Mouse (Mus musculus): ENCODE data around the gene Nudt4. TPM values are rescaled to one million over a fixed set of nuclear protein-coding genes. Genes with fewer than 3 reads are reported as not detected.

Nudt4 gene
- polyA plus RNA-seq, 1 experiment from 2014 or later: 123 TPM

DNA sequence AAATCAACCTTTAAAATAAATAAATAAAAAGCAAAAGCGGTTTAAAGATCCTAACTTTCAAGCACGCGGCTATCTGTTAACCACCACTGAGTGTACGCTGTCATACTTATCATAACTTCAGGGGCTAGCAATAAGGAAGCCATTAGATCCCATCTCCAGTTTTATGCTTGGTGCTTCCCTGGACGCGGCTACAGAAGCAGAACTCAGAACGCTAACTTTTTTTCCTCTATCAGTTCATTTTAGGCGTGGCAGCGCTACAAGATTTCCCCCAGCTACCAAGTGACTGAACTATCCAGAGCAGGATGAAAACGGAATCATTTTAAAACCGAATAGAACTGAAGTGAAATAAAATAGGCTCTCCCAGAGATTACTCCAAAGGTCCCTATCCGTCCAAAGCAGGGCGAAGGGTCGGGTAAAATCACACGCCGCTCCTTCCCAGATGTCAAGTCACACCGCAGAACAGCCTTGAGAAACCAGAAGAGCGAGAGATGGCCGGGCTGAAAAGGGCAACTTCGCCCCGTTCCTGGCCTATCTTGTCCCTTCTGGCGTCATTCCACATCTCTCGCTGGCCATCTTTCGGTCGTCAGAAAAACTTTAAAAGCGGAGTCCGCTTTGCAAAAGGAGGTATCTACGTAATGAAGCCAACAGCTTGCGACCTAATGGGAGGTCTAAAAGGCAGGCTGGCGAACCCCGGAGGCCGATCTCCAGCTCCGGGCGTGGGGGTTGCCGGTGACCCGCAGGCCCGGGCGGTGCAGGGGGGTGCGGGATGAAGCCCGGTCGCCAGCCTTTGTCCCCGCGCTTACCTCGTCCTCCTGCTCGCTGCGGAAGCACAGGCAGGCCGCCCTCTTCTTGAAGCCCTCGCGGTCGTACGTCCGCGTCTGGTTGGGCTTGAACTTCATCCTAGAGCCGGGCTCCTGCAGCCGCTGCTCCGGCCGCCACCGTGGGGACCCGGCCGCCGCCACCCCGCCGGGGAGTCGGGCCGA is 796 bp downstream of the Nudt4 start:
- WGBS: 2% methylated on average over 65 of the region's 65 CpGs
- Histone ChIP-seq H3K4me1 (replicated peaks; ENCODE audit: control insufficient read depth, insufficient read depth, low read length) (peaks cover 8% of the 10 kb centered on the region; the same call in 1 of the 2 replicates), H3K4me2 (ENCODE audit: low read depth, low read length, severe bottlenecking) (peak overlapping the region; percentile 68), H3K27me3 (ENCODE audit: control insufficient read depth, insufficient read depth, low read length) (no peaks in the 10 kb centered on the region), H3K27ac (ENCODE audit: low read depth, low read length) (peak overlapping the region; percentile 80), H3K9me3 (ENCODE audit: control insufficient read depth, low read length) (no peaks in the 10 kb centered on the region), H3K4me3 (ENCODE audit: low read depth, low read length) (peak overlapping the region; percentile 89), H3K9ac (ENCODE audit: low read length) (peak overlapping the region; percentile 96), H3K36me3 (ENCODE audit: control insufficient read depth, insufficient read depth, low read length) (no peaks in the 10 kb centered on the region)
- DNase-seq (ENCODE audit: low spot score) (no peak), ATAC-seq (replicated peaks; ENCODE audit: low FRiP score) (peak; percentile 71)

GRCm38 (mm10) chr10:95562395-95562794 is 1.6 kb downstream of the Nudt4 start:
- H3K4me2 ChIP-seq (ENCODE audit: low read depth, low read length, severe bottlenecking): peak overlapping the region; percentile 68
- WGBS: 17% methylated on average over 8 of the region's 8 CpGs
- no peak for ATAC-seq (replicated peaks; ENCODE audit: low FRiP score)
- H3K27me3 ChIP-seq (ENCODE audit: control insufficient read depth, insufficient read depth, low read length): no peaks in the 10 kb centered on the region
- no peaks in the 10 kb centered on the region for H3K36me3 ChIP-seq (ENCODE audit: control insufficient read depth, insufficient read depth, low read length)
- peak overlapping the region; percentile 96 for H3K9ac ChIP-seq (ENCODE audit: low read length)
- peaks cover 8% of the 10 kb centered on the region; the same call in 1 of the 2 replicates for H3K4me1 ChIP-seq (replicated peaks; ENCODE audit: control insufficient read depth, insufficient read depth, low read length)
- no peak overlapping the region for H3K27ac ChIP-seq (ENCODE audit: low read depth, low read length)
- peak; percentile 37 for DNase-seq (ENCODE audit: low spot score)
- H3K4me3 ChIP-seq (ENCODE audit: low read depth, low read length): peak overlapping the region; percentile 89
- H3K9me3 ChIP-seq (ENCODE audit: control insufficient read depth, low read length): no peaks in the 10 kb centered on the region

GRCm38 (mm10) chr10:95561616-95562015 is 2.3 kb downstream of the Nudt4 start:
- DNase-seq (ENCODE audit: low spot score) (peak; percentile 38), ATAC-seq (replicated peaks; ENCODE audit: low FRiP score) (no peak)
- Histone ChIP-seq H3K27me3 (ENCODE audit: control insufficient read depth, insufficient read depth, low read length) (no peaks in the 10 kb centered on the region), H3K4me3 (ENCODE audit: low read depth, low read length) (peak overlapping the region; percentile 89), H3K9me3 (ENCODE audit: control insufficient read depth, low read length) (no peaks in the 10 kb centered on the region), H3K4me2 (ENCODE audit: low read depth, low read length, severe bottlenecking) (peak overlapping the region; percentile 68), H3K27ac (ENCODE audit: low read depth, low read length) (no peak overlapping the region), H3K4me1 (replicated peaks; ENCODE audit: control insufficient read depth, insufficient read depth, low read length) (peaks cover 8% of the 10 kb centered on the region; the same call in 1 of the 2 replicates), H3K36me3 (ENCODE audit: control insufficient read depth, insufficient read depth, low read length) (no peaks in the 10 kb centered on the region), H3K9ac (ENCODE audit: low read length) (no peak overlapping the region; the same call in 1 of the 2 replicates)
- WGBS: 71% methylated on average over 7 of the region's 7 CpGs

GRCm38 (mm10) chr10:95560394-95560983 is 3.5 kb downstream of the Nudt4 start:
- WGBS: 89% methylated on average over 9 of the region's 9 CpGs

DNA sequence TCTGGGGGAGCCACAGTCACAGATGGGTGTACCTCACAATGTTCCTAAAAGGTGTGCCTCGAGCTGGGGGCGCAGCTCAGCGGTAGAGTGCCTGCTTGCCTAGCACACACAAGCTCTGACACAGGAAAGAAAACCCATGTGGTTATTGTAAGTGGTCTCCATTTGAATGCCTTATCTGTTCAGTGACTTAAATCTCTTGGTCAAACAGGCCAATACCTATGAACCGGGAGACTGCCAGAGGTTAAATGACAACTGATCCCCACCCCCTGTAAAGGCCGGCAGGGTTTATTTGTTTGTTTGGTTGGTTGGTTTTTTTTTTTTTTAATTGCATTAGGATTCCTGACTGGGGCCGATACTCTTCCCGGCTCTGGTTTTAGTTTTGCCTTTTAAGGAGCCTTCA is 4.5 kb downstream of the Nudt4 start:
- H3K9me3 ChIP-seq (ENCODE audit: control insufficient read depth, low read length): no peaks in the 10 kb centered on the region
- WGBS: 82% methylated on average over 7 of the region's 7 CpGs
- no peaks in the 10 kb centered on the region; the same call in 1 of the 2 replicates for H3K36me3 ChIP-seq (ENCODE audit: control insufficient read depth, insufficient read depth, low read length)
- no peak overlapping the region for H3K27ac ChIP-seq (ENCODE audit: low read depth, low read length)
- no peak overlapping the region for H3K4me3 ChIP-seq (ENCODE audit: low read depth, low read length)
- ATAC-seq (replicated peaks; ENCODE audit: low FRiP score): no peak
- no peak overlapping the region for H3K9ac ChIP-seq (ENCODE audit: low read length)
- peaks cover 2% of the 10 kb centered on the region; the same call in 1 of the 2 replicates for H3K4me1 ChIP-seq (replicated peaks; ENCODE audit: control insufficient read depth, insufficient read depth, low read length)
- no peak for DNase-seq (ENCODE audit: low spot score)
- no peaks in the 10 kb centered on the region for H3K27me3 ChIP-seq (ENCODE audit: control insufficient read depth, insufficient read depth, low read length)
- no peak overlapping the region for H3K4me2 ChIP-seq (ENCODE audit: low read depth, low read length, severe bottlenecking)

More at GRCm38 (mm10) chr10:95560394-95560983, 3.5 kb downstream of the Nudt4 start:
- Histone ChIP-seq H3K27me3 (ENCODE audit: control insufficient read depth, insufficient read depth, low read length) (no peaks in the 10 kb centered on the region), H3K27ac (ENCODE audit: low read depth, low read length) (no peak overlapping the region), H3K9ac (ENCODE audit: low read length) (no peak overlapping the region), H3K4me1 (replicated peaks; ENCODE audit: control insufficient read depth, insufficient read depth, low read length) (peaks cover 6% of the 10 kb centered on the region; the same call in 1 of the 2 replicates), H3K4me2 (ENCODE audit: low read depth, low read length, severe bottlenecking) (0 out of 2 replicates have a peak overlapping the region, but pooled peaks have one; percentile 8), H3K9me3 (ENCODE audit: control insufficient read depth, low read length) (no peaks in the 10 kb centered on the region), H3K36me3 (ENCODE audit: control insufficient read depth, insufficient read depth, low read length) (no peaks in the 10 kb centered on the region), H3K4me3 (ENCODE audit: low read depth, low read length) (no peak overlapping the region)
- ATAC-seq (replicated peaks; ENCODE audit: low FRiP score): no peak
- peak; percentile 44 for DNase-seq (ENCODE audit: low spot score)

GRCm38 (mm10) chr10:95557337-95557828 is 6.6 kb downstream of the Nudt4 start:
- ATAC-seq (replicated peaks; ENCODE audit: low FRiP score) (no peak; the same call in 1 of the 2 replicates), DNase-seq (ENCODE audit: low spot score) (no peak)
- Histone ChIP-seq H3K27ac (ENCODE audit: low read depth, low read length) (no peak overlapping the region), H3K4me3 (ENCODE audit: low read depth, low read length) (no peak overlapping the region), H3K4me2 (ENCODE audit: low read depth, low read length, severe bottlenecking) (no peak overlapping the region), H3K9ac (ENCODE audit: low read length) (no peak overlapping the region), H3K9me3 (ENCODE audit: control insufficient read depth, low read length) (no peaks in the 10 kb centered on the region), H3K4me1 (replicated peaks; ENCODE audit: control insufficient read depth, insufficient read depth, low read length) (0 out of 2 replicates have a peak, but pooled peaks cover 2% of the 10 kb centered on the region), H3K27me3 (ENCODE audit: control insufficient read depth, insufficient read depth, low read length) (no peaks in the 10 kb centered on the region), H3K36me3 (ENCODE audit: control insufficient read depth, insufficient read depth, low read length) (no peaks in the 10 kb centered on the region; the same call in 1 of the 2 replicates)
- 85% methylated on average over 5 of the region's 5 CpGs for WGBS

- no peaks in the 10 kb centered on the region for H3K27me3 ChIP-seq (ENCODE audit: control insufficient read depth, insufficient read depth, low read length)
- H3K4me3 ChIP-seq (ENCODE audit: low read depth, low read length): no peak overlapping the region
- H3K27ac ChIP-seq (ENCODE audit: low read depth, low read length): no peak overlapping the region
- no peaks in the 10 kb centered on the region for H3K9me3 ChIP-seq (ENCODE audit: control insufficient read depth, low read length)
- WGBS: 89% methylated on average over 11 of the region's 11 CpGs
- H3K9ac ChIP-seq (ENCODE audit: low read length): no peak overlapping the region
- H3K4me2 ChIP-seq (ENCODE audit: low read depth, low read length, severe bottlenecking): no peak overlapping the region
- DNase-seq (ENCODE audit: low spot score) (no peak), ATAC-seq (replicated peaks; ENCODE audit: low FRiP score) (no peak)
- H3K36me3 ChIP-seq (ENCODE audit: control insufficient read depth, insufficient read depth, low read length): no peaks in the 10 kb centered on the region; the same call in 1 of the 2 replicates
- H3K4me1 ChIP-seq (replicated peaks; ENCODE audit: control insufficient read depth, insufficient read depth, low read length): 0 out of 2 replicates have a peak, but pooled peaks cover 2% of the 10 kb centered on the region
Measured at GRCm38 (mm10) chr10:95555866-95556265, 8.1 kb downstream of the Nudt4 start.

- Histone ChIP-seq H3K27me3 (ENCODE audit: control insufficient read depth, insufficient read depth, low read length) (no peaks in the 10 kb centered on the region), H3K36me3 (ENCODE audit: control insufficient read depth, insufficient read depth, low read length) (no peaks in the 10 kb centered on the region; the same call in 1 of the 2 replicates), H3K4me3 (ENCODE audit: low read depth, low read length) (no peak overlapping the region), H3K4me1 (replicated peaks; ENCODE audit: control insufficient read depth, insufficient read depth, low read length) (no peaks in the 10 kb centered on the region), H3K9me3 (ENCODE audit: control insufficient read depth, low read length) (no peaks in the 10 kb centered on the region), H3K9ac (ENCODE audit: low read length) (no peak overlapping the region), H3K4me2 (ENCODE audit: low read depth, low read length, severe bottlenecking) (no peak overlapping the region), H3K27ac (ENCODE audit: low read depth, low read length) (no peak overlapping the region)
- WGBS: 69% methylated on average over 3 of the region's 3 CpGs
- DNase-seq (ENCODE audit: low spot score) (no peak), ATAC-seq (replicated peaks; ENCODE audit: low FRiP score) (no peak)
Measured at GRCm38 (mm10) chr10:95552326-95552725, 11.6 kb downstream of the Nudt4 start.

All from forebrain, embryonic 11.5 days (tissue).